Mouse (Mus musculus) layer of hippocampus, postnatal 25 days (tissue): ENCODE measurements around the gene Tspan8. TPM values are rescaled to one million over a fixed set of nuclear protein-coding genes. Genes with fewer than 3 reads are reported as not detected.

ENCODE experiments used
- DNase-seq, 2 experiments: peaks; one replicate each; pipeline ENCODE4 v3.0.0; 2022; ENCODE audit warnings: mixed read lengths in 2 of 2, low spot score in 1 of 2; ENCODE audit errors: extremely low spot score in 1 of 2
- total RNA-seq, 2 experiments: library from RNA; stranded (reverse); gene quantifications; 2 replicates each; pipeline ENCODE4 v1.2.3; 2021

The Tspan8 gene
- total RNA-seq, 2 experiments from 2014 or later: 0.30 to 0.47 TPM

DNA sequence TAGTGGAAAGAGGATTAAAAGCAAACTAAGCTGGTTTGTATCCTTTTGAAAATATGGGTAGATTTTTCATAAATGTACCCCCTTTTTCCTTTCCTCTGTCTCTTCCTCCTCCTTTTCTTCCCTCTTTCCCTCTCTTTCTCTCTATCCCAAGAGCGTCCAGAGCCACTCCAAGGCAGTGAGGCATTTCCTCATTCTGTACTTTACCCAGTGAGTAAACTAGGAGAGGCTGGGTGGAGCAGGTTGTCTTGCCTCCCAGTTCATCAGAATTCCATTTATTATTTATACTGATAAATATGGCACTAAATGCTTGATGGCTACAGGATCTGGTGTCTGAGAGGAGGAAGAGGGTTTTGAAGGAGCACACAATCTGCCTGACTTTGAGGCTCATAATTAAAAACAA lies 13.1 kb downstream of the Tspan8 start:
- DNase-seq: no peak

DNA sequence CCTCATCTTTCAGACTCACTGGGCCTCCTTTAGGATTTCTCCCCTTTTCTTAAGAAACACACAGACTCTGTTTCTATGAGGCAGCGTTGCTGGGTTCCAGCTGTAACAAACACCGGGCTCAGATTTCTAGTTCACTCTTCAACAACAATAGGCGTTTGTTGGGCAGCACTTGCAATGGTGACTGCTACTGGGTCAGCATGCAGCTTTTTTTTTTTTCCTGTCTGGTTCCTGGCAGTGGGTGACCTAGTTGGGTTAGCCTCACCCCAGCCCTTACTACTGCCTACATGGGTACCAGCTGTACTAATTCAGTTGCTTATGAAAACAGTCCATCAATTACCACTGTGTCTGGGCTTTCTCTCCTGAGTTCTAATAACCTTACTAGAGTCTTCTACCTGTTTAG lies 14.1 kb downstream of the Tspan8 start:
- no peak for DNase-seq

DNA sequence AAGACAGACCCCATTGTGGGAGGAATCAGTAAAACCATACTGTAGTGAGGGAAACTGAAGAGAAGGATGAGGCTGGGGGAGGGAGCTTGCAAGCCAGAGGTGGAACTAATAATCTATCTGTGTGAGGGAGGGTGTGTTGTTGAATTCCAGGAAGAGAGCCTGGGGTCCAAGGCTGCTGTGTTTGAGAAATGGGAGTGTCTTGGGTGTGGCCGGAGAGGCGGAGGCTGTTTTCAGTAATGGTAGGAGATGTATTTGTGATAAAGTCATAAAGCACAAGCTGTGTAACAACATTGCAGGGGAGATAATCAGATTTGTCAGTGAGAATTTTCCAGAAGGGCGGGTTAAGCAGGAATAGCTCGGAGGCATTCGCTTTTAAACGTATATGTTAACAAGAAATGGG lies 17.4 kb downstream of the Tspan8 start:
- no peak for DNase-seq

DNA sequence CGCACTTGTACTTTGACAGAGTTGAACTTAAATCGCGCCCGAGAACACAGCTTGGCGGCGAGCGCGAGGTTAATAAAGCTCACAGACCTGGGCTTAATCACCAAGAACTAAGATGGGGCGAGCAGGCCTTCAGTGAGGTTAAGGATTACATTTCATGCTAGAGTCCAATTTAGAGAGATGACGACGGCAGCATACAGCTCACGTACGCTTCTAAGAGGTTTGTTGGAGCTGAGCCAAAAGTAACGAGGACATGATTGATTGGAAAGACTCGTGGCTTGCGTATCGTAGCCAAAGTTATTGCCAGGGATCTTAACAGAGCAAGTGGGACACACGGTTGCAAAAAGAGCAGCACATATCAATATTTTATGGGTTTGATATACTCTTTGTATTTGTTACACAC lies 30.3 kb downstream of the Tspan8 start:
- no peak for DNase-seq

DNA sequence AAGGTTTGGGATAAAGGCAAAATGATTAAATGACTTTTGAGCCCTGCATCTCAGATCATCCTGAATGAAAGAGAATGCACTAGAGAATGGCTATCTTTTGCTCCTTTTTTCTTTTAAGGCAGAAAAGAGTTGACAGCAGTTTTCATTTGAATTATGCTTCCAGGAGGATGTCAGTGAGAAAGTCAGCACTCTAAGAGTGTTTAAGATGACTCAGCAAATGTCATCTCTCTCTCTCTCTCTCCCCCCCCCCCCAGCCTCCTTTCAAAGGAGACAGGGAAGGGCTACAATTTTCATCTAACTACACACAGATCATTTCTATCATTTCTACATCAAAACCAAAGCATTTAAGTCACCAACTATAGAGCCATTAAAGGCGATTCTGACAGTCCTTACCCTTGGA lies 31.9 kb downstream of the Tspan8 start:
- DNase-seq: no peak

DNA sequence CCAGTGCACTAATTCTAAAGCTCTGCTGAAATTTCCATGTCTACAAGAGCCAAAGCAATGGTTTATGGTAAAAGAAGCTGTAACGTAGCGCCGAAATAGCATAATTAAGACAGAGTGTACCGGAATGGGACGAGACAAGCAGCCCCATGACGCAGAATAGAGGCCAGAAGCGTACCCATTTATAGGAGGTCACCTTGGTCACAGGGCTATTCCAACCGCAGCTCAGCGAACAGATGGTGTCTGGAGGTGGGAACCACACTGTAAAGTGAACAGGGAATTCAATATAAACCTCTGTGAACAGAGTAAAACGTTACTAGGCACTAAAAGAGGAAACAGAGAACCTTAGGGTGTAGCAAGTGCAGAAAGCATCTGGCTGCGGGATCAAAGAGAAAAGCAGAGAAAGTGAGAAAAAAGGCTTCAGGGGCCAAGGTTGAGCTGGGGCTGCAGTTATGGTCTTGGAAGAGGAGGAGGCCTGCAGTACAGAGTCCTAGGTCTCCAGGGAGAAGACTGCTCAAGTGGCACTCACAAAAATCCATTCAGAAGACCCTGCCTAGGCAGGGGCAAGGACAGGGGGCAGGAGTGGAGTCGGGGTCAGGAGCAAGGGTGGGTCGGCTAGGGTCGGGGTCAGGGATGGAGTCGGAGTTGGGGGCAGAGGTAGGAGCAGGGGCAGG lies 43.7 kb downstream of the Tspan8 start:
- DNase-seq: no peak

DNA sequence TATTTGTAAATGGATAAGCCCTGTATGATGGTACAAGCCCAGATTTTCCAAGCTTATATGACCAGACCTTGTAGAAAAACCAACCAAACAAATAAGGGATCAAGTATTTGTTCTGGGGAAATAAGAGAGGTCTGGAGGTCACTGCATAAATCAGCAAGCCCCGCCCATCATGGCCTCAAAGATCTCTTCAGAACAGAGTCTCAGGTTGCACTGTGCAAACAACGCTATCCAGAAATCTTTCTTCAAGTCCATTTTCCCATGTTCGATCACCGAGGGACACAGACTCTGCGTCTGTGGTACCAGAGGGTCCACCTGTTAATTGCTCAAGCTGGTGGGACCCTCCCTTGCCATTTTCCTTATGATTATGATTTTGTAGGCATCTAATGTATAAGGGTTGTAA lies 45.3 kb downstream of the Tspan8 start:
- no peak for DNase-seq

DNA sequence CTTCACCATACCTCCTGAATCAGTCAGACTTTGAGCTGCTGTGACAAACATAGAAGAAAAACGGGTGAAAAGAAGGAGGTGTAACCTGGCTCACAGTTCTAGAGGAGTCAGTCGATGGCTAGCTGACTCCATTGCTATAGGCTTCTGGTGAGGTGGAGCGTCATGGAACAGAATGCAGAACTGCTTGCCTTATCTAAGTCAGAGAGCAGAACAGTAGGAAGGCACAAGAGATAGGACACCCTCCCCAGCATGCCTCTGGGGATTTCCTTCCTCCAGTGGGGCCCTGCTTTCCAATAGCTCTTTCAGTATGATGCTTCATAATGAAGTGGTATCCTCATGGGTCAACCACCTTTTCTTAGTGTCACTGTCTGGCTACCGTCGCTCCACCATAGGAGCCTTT lies 66.1 kb downstream of the Tspan8 start:
- DNase-seq: no peak

DNA sequence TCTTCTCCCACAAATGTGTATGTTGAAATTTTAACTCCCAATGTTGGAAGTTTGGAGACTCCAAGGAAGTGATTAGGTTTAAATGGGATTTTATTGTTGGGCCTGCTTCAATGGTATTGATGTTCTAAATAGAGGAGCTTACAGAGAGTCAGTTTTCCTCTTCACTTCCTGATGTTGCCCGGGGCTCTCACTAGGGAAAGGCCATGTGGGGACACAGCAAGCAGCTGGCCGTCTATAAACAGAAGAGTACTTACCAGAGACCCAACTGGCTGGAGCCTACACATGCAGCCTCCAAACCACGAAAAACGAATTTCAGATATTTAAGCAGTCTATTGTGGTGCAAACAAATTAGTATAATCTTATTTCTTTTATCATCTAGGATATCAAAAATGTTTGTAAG lies 75.3 kb downstream of the Tspan8 start:
- no peak for DNase-seq

DNA sequence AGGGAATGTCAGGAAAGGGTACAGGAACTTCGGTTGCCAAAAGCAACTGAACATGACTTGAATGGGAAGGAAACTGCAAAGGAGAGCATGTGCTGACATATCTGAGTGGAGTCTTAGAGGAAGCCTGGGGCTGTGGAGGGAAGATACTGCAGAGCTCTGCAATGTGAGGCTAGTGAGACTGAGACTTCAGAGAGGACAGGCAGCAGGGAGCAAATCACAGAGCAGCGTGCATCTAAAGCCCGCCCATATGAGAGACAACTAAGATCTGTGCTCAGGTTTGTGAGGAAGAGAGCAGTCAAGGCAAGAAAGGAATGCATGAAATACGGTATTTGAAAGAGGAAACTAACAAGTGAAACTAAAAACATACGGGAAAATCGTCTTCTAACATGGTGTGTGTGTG lies 76.3 kb downstream of the Tspan8 start:
- DNase-seq: no peak

DNA sequence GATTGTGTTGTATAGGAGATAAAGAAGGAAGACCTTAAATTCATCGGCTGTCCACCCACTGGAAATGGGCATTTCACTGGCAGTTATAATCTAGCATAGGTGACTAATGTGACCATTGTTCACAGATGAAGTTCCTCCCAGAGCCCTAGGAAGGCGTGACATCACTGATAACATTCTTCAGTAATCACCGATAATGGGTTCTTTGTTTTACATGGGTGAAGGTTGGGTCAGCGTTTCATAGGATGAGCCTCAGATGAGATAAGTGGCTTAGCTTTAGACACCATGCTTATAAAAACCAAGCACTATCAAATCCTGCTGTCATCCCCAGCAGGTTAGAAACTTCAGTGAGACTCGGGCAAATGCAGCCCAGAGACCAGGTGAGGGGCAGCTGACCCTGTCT lies 77.4 kb downstream of the Tspan8 start:
- DNase-seq: no peak

DNA sequence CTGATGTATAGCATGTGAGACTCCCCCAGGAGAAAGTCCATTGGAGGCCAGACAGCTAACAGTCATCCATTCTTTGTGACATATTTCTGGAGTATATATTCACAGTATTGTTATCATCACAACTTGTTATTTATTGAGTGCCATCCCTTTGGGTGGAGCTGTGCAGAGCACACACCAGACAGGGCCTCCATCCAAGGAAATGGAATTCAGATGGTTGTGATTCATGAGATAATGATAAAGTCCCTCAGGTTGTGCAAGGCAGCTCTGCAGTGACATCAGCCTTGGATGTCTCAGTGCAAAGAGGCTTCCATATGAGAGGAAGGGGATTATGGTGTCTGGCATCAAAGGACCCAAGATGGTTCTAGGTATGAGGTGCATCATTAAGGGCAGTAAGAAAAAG lies 80.1 kb downstream of the Tspan8 start:
- DNase-seq: no peak

DNA sequence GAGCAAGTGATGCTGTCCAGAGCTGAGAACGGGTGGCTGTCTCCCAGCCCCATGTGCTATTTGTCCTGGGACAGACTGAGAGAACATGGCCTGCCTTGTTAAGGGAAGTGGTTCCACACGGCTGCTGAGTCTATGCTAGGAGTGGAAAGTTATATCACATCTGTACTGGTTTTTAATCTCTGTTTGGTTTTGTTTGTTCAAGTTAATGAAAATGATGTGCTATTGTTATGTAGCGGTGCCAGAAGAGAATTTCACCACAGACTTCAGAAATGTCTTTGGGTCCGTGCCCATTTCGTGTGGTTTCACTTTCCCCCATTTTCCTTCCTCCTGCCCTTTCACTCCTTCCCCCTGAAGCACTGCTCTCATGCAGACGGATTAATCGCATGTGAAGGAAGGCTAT lies 80.6 kb downstream of the Tspan8 start:
- no peak for DNase-seq

Other genes starting within 250 kb of the Tspan8 start
- gene A930009A15Rik, start 246.8 kb upstream of the Tspan8 start, total RNA-seq: under 1 TPM; 0.54 to 0.75 TPM
- 1 to 10 TPM; 1.8 to 2.9 TPM for gene Lgr5, start 229.1 kb upstream of the Tspan8 start, total RNA-seq
- 10 to 100 TPM; 15.6 to 20.0 TPM for gene Ptprr, start 201.4 kb downstream of the Tspan8 start, total RNA-seq